Mouse (Mus musculus) urinary bladder, postnatal 14 days (tissue): ENCODE results near the gene Cib4.

ENCODE experiments used
- DNase-seq: peaks from one replicate; pipeline ENCODE4 v3.0.0; 2021; ENCODE audit warnings: low spot score

Gene Cib4

GRCm38 (mm10) chr5:30518108-30518507, 27.5 kb downstream of the Cib4 start:
- peak; percentile 17 for DNase-seq

- DNase-seq: peak; percentile 59
Observed at GRCm38 (mm10) chr5:30516376-30516775, 29.3 kb downstream of the Cib4 start.

GRCm38 (mm10) chr5:30513111-30513510, 32.5 kb downstream of the Cib4 start:
- DNase-seq: no peak

- no peak for DNase-seq
Observed at GRCm38 (mm10) chr5:30497299-30497698, 48.3 kb downstream of the Cib4 start.

GRCm38 (mm10) chr5:30496821-30497220, 48.8 kb downstream of the Cib4 start:
- no peak for DNase-seq

- DNase-seq: no peak
Observed at GRCm38 (mm10) chr5:30495288-30495687, 50.3 kb downstream of the Cib4 start.

GRCm38 (mm10) chr5:30494606-30495005, 51.0 kb downstream of the Cib4 start:
- no peak for DNase-seq

- DNase-seq: no peak
Observed at GRCm38 (mm10) chr5:30493723-30494122, 51.9 kb downstream of the Cib4 start.

- DNase-seq: no peak
Observed at GRCm38 (mm10) chr5:30490845-30491244, 54.8 kb downstream of the Cib4 start.

- no peak for DNase-seq
Observed at GRCm38 (mm10) chr5:30490215-30490614, 55.4 kb downstream of the Cib4 start.

GRCm38 (mm10) chr5:30485136-30485535, 60.5 kb downstream of the Cib4 start:
- DNase-seq: no peak

- DNase-seq: no peak
Observed at GRCm38 (mm10) chr5:30484591-30484990, 61.0 kb downstream of the Cib4 start.

GRCm38 (mm10) chr5:30483533-30483932, 62.1 kb downstream of the Cib4 start:
- no peak for DNase-seq

GRCm38 (mm10) chr5:30482319-30482718, 63.3 kb downstream of the Cib4 start:
- peak; percentile 79 for DNase-seq

GRCm38 (mm10) chr5:30476534-30476933, 69.1 kb downstream of the Cib4 start:
- DNase-seq: peak; percentile 26

- DNase-seq: peak; percentile 29
Observed at GRCm38 (mm10) chr5:30472148-30472547, 73.5 kb downstream of the Cib4 start.

GRCm38 (mm10) chr5:30470454-30470853, 75.2 kb downstream of the Cib4 start:
- DNase-seq: no peak

- DNase-seq: no peak
Observed at GRCm38 (mm10) chr5:30466315-30466714, 79.3 kb downstream of the Cib4 start.

- no peak for DNase-seq
Observed at GRCm38 (mm10) chr5:30465861-30466260, 79.8 kb downstream of the Cib4 start, which contains the start of gene 1700001C02Rik. 1700001C02Rik (plus strand) TSS chr5:30466047.

- no peak for DNase-seq
Observed at GRCm38 (mm10) chr5:30461821-30462220, 83.8 kb downstream of the Cib4 start, which contains the start of gene Otof. Otof (minus strand) TSS chr5:30461932.

GRCm38 (mm10) chr5:30460155-30460554, 85.5 kb downstream of the Cib4 start:
- DNase-seq: no peak

GRCm38 (mm10) chr5:30456056-30456455, 89.6 kb downstream of the Cib4 start:
- DNase-seq: no peak

- no peak for DNase-seq
Observed at GRCm38 (mm10) chr5:30444327-30444895, 101.2 kb downstream of the Cib4 start.

- DNase-seq: no peak
Observed at GRCm38 (mm10) chr5:30442196-30442595, 103.4 kb downstream of the Cib4 start.
